Mouse (Mus musculus) heart, postnatal 25 days (tissue): ENCODE measurements around the gene Dlg2. TPM values are rescaled to one million over a fixed set of nuclear protein-coding genes. Genes with fewer than 3 reads are reported as not detected.

Source experiments
- DNase-seq: peaks from one replicate; pipeline ENCODE4 v3.0.0; 2022; ENCODE audit warnings: low spot score
- intact Hi-C: fragments of 180-260 bp; cut with DNase I; formaldehyde crosslinking; loops from one replicate; pipeline ENCODE4 v1.15.1; 2025
- total RNA-seq, 2 experiments: library from RNA; stranded (reverse); gene quantifications; 2 replicates each; pipeline ENCODE4 v1.2.3; 2021

Gene Dlg2
- total RNA-seq, 2 experiments from 2014 or later, result 1.0 to 1.9 TPM

GRCm38 (mm10) chr7:92370521-92370920 lies 1894.0 kb downstream of the Dlg2 start:
- intact Hi-C loops, result no loop called here
- no peak for DNase-seq

GRCm38 (mm10) chr7:92371638-92372037 lies 1895.2 kb downstream of the Dlg2 start:
- DNase-seq, result no peak
- intact Hi-C loops, result no loop called here

- DNase-seq, result no peak
- intact Hi-C loops, result no loop called here
Observed at GRCm38 (mm10) chr7:92373863-92374357, 1897.4 kb downstream of the Dlg2 start.

DNA sequence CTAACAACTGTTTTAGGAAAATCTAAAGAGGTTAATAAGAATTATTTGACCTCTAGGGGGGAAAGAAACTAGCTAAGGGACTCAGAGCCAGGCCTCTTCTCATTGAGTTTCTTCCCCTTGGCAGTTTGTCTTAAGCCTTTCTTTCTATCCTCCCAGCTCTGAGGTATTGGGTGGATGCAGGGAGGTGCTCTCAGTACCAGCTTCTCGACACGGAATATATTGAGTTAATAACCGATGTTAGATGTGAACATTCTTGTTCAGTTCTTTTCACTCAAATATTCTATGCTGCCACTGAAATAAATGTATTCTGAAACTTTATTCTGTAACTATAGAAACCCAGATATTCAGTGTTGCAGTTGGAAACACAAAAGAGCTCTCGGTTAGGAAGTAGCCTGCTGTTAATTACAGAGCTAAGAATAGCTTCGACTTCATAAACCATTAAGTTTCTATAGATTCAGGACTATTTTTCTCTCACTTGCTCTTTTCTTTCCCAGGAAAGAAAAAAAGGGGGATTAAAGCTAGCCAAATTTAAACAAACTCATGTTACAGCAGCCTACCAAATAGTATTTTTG lies 1907.5 kb downstream of the Dlg2 start:
- intact Hi-C loops, result no loop called here
- DNase-seq, result no peak

DNA sequence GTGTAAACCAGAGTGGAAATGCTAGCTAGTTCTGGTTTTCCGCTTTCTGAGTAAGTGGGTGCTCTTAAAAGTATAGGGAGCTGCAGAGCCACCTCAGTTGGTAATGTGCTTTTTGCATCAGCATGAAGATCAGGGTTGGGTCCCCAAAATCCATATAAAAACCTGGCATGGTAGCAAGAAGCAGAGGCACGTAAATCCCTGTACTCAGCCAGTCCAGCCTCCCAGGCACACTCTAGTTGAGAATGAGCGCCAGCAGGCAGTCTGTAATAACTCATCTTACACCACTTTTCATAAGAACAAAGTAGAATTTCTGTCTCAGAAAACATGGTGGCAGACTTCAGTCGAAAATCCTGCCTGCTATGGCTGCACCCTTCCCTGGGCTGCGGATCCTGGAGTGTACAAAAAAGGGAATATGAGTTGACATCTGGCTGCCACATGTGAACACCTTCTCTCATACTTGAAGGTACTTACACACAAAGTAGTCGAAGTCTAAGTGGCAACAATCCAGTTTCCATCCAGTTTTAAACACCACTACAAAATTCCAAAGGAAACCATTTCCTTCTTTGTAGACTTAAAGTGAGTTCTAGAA lies 1915.7 kb downstream of the Dlg2 start:
- intact Hi-C loops, result no loop called here
- no peak for DNase-seq

GRCm38 (mm10) chr7:92396783-92397182 lies 1920.3 kb downstream of the Dlg2 start:
- DNase-seq, result no peak
- intact Hi-C loops, result no loop called here

DNA sequence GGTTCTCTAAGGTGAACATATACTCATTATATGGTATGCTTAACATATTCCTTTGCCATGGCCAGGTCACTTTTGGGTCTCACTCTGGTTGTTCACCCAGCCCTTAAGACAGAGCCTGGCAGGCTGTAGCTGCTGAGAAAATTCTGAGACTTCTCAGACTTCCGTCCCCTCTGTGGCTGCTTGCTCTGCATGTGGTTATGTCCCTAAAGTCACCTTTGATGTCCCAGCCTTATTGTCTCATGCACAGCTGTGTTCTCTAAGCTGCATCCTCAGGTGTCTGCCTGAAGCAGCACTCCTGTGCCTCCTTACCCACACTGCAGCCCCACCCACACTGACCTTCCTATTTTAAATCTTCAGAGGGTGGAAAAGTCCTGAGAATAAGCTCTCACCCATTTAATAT lies 1922.4 kb downstream of the Dlg2 start:
- intact Hi-C loops, result no loop called here
- DNase-seq, result no peak

DNA sequence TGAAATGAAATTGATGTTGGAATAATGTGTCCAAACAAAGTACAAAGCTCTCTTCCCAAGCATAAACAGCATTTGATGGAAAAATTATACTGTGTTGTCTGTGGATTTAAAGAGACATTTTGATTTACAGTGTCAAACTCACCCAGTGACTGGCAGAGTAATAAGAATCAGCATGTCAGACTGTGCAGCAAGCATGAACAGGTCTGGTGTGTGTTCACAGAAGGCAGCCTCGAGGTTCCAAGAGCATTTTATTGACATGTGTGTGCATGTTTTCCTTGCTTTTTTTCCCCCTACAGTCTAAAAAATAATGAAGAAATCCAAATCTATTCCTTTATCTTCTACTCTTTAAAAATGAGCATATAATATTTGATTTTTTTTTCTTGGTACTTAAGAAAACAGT lies 1924.1 kb downstream of the Dlg2 start:
- intact Hi-C loops, result no loop called here
- DNase-seq, result no peak

DNA sequence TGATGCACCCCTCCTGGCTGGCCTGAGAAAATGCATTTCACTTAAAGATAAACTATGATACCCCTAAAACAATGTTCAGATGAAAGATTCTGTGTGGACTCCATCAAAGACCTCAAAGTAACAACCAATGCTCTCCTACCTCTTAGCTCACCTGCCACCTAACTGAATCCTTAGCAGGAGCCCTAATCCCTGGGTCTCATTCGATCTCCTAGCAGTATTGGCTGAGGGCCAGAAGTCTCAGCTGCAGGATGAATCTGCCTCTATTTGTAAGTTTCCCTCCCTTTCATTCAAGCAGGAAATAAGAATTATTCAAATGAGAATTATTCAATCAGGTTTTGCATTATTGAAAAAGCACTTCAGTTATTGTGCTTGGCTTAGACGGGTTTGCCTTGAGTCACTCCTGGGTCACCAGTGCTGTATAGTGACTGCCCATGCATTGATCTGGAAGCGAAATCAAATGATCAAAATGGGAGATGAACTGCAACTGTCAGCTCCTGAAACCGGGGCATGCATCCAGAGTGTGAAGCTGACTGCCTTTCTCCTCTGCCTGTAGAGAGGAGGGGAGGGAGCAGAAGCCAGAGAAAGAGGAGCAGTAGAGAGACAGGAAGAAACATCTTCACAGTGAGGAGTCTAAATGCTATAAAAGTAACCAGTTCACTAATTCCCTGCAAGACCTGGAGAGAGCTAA lies 1924.7 kb downstream of the Dlg2 start:
- intact Hi-C loops, result no loop called here
- no peak for DNase-seq

DNA sequence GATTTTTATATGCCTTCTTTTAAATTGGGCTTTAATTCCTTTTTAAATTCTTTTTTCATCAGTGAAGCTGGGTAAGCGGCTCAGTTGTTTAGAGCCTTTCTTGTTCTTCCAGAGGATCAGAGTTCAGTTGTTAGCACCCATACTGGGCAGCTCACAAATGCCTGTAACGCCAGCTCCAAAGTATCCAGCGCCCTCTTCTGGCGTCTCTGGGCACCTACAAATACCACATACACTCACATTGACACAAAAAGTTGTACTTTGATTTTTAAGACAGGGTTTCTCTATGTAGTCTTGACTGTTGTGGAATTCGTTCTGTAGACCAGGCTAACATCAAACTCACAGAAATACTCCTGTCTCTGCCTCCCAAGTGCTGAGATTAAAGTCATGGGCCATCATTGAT lies 1932.0 kb downstream of the Dlg2 start:
- intact Hi-C loops, result no loop called here
- DNase-seq, result no peak

DNA sequence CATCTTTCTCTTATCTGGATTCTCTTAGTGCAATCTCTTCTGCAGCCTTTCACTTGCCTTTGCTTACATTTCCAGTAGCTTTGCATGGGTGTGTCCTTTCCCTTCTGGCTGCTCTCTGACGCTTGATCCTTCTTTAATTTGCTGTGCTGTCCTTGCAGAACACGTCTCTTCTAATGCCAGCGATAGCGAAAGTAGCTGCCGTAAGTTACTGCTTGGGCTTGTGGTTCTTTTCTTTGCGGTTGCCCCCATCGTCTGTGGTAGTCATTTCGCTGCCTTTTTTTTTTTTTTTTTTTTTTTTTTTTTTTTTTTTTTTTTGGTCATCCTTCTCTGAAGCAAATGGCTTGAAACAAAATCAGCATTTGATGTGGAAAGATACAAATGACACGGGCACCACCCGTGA lies 1944.0 kb downstream of the Dlg2 start:
- intact Hi-C loops, result no loop called here
- no peak for DNase-seq

- DNase-seq, result no peak
- intact Hi-C loops, result no loop called here
Observed at GRCm38 (mm10) chr7:92423017-92423416, 1946.5 kb downstream of the Dlg2 start.

GRCm38 (mm10) chr7:92424703-92425102 lies 1948.2 kb downstream of the Dlg2 start:
- DNase-seq, result no peak
- intact Hi-C loops, result no loop called here

- no peak for DNase-seq
- intact Hi-C loops, result no loop called here
Observed at GRCm38 (mm10) chr7:92427280-92427679, 1950.8 kb downstream of the Dlg2 start.

GRCm38 (mm10) chr7:92428629-92429028 lies 1952.2 kb downstream of the Dlg2 start:
- intact Hi-C loops, result no loop called here
- no peak for DNase-seq

DNA sequence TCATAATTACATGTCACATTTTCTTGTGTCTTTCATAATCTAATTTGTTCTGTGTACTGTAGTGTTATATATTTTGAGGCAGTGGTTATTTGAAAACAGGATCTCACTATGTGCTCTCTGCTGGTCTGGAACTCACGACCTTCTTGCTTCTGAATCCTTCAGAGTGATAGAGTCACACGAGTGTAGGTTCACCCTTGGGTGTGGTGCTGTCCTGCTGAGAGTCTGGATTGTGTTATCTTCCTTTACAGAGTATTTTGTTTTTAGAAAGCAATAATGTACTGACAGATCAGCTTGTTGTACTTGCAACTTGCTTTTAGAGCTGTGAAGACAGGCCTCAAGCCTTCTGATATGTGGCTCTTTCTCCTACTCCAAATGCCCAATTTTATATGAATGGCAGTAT lies 1953.8 kb downstream of the Dlg2 start:
- no peak for DNase-seq
- intact Hi-C loops, result no loop called here

GRCm38 (mm10) chr7:92437168-92437567 lies 1960.7 kb downstream of the Dlg2 start:
- no peak for DNase-seq
- intact Hi-C loops, result no loop called here

DNA sequence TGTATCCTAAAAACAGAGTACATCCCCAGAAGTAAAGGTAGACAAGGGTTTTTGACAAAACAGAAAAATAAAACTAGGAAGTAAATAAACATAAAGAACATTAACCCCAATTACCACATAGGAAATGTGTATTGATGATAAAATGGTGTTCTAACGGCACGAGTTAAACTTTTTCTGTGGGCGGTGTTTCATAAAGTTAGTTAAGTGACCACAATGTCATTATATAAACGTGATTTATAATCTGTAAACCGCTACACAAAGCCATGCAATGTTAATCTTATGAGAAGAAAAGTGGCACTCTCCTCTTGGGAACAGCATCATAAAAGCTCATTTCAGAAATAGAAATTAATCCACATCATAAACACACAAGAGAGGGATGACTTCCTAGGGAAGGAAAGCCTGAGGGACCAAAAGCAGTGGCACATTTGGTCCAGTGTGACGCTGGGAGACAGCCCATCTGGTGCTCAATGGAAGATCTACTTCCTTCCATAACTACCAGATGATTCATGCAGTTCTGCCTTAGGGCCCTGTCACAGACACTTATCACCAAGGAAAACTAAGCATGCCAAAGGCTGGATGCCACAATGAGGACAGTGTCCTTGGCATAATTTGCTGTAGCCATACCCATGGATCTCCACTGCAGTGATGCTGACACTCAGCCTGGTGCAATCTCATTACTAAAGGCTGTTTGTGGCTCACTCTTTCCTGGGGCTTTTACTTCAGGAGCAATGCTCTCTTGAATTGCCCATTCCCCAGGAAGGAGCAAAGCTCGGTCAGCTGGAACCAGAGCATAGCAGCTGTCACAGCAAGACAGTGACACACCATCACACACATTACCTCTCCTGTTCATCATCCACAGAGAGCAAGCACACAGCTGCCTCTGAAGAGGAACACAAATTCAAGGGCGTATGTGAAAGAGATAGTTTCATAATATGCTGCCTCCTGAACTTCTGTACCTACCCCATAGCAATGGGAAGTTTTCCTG lies 1963.3 kb downstream of the Dlg2 start:
- intact Hi-C loops, result no loop called here
- no peak for DNase-seq

DNA sequence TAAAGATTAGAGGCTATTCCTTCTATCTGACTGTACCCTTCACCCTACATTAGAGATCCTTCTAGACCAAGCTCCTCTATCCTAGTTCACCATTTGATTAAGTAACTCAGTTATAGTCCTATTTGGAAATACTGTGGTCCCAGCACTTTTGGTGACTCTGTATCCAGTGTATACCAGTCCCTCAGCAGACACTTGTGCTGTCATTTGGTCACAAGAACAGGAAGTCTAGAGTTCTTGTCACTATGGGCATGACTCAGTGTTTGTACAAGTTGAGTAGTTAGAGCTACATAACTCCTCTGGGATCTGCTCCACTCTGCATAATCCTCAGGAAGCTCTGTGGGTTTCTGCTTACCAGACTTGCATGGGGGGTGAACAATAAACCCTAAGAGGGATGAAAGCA lies 1965.1 kb downstream of the Dlg2 start:
- DNase-seq, result no peak
- intact Hi-C loops, result no loop called here

DNA sequence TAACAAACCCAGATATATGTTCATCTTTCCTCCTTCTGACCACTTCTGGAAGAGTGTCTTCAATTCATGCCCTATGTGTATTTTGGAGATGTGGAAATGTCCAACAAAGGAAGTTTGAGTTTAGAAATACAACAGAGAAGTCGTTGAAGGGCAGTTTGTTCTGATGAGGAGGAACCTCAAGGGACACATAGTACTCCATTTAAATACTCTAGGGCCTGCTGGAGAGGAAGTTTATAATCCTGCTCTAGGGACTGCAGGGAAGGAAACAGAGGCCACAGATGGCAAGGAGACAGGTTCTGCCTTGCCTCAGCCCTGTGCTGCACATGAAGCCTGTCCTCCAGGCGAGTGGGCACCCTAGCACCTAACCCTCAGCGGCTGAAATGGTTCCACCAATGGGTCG lies 1965.6 kb downstream of the Dlg2 start:
- intact Hi-C loops, result no loop called here
- no peak for DNase-seq
